Mouse (Mus musculus) limb, embryonic 15.5 days (tissue): ENCODE data around the gene Snapc4. TPM values are rescaled to one million over a fixed set of nuclear protein-coding genes. Genes with fewer than 3 reads are reported as not detected.

Experiments used
- ATAC-seq: fragments of 200-750 bp; cut with Nextera tagmentation; 2 replicates; pipeline ENCODE4 v1.8.0; 2017; ENCODE audit warnings: low read depth, moderate TSS enrichment; ENCODE audit not compliant: insufficient number of reproducible peaks, low FRiP score, low TSS enrichment
- H3K27ac ChIP-seq: fragments of 300-500 bp; sonication (generic); 2 replicates; pipeline ENCODE4 v1.5.1; 2015; ENCODE audit warnings: moderate library complexity, mild to moderate bottlenecking, inconsistent platforms
- H3K27me3 ChIP-seq: fragments of 300-500 bp; sonication (generic); 2 replicates; pipeline ENCODE4 v1.6.1; 2015; ENCODE audit warnings: inconsistent platforms
- H3K36me3 ChIP-seq: fragments of 300-500 bp; sonication (generic); 2 replicates; pipeline ENCODE4 v1.6.1; 2015; ENCODE audit warnings: inconsistent platforms
- H3K4me1 ChIP-seq: fragments of 300-500 bp; sonication (generic); 2 replicates; pipeline ENCODE4 v1.6.1; 2015; ENCODE audit warnings: inconsistent platforms
- H3K4me2 ChIP-seq: fragments of 300-500 bp; sonication (generic); 2 replicates; pipeline ENCODE4 v1.6.1; 2015; ENCODE audit warnings: mild to moderate bottlenecking, inconsistent platforms
- H3K4me3 ChIP-seq: fragments of 300-500 bp; sonication (generic); 2 replicates; pipeline ENCODE4 v1.5.1; 2015; ENCODE audit warnings: mild to moderate bottlenecking, inconsistent platforms
- H3K9ac ChIP-seq: fragments of 300-500 bp; sonication (generic); 2 replicates; pipeline ENCODE4 v1.6.1; 2015; ENCODE audit warnings: inconsistent platforms
- H3K9me3 ChIP-seq: fragments of 300-500 bp; sonication (generic); 2 replicates; pipeline ENCODE4 v1.6.1; 2016; ENCODE audit warnings: inconsistent platforms
- WGBS: fragments of 180-500 bp; shearing (Covaris S2); methylation state at CpG from one replicate; pipeline ENCODE4 v1.1.7; 2015; 5-methylcytosine and 5-hydroxymethylcytosine counted together
- polyA plus RNA-seq: library from polyadenylated mRNA; unstranded; fragments of >200 nt; fragmentation: Nextera tagmentation; extraction: Ambion mirVana; gene quantifications from 2 replicates; pipeline ENCODE4 v1.2.1, GENCODE M21; 2015

Gene Snapc4
- polyA plus RNA-seq, 1 experiment from 2014 or later, result 25.8 TPM

DNA sequence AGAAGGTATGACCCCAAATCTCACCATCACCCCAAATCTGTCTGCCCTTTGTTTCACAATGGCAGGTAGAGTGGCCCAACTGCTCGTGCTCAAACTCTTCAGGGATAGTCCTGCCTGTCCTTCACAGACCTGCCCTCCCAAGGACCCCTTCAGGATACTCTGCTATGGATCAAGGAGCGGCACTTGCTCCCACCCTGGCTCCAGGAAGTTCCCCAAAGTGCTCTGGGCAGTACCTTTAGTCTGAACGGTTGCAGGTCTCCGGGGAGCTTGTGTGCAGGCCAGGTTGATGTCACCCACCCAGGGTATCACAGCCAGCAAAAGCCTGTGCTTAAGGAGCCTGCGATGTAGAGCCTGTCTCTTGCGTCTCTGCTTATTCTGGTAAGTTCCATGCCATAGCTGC is 12.5 kb downstream of the Snapc4 start:
- H3K27me3 ChIP-seq, result no peaks in the 10 kb centered on the region
- no peak overlapping the region for H3K27ac ChIP-seq
- 88% methylated on average over 6 of the region's 6 CpGs for WGBS
- peaks cover 97% of the 10 kb centered on the region for H3K36me3 ChIP-seq
- H3K4me2 ChIP-seq, result no peak overlapping the region
- H3K9me3 ChIP-seq, result no peaks in the 10 kb centered on the region
- no peak for ATAC-seq
- peaks cover 12% of the 10 kb centered on the region for H3K4me1 ChIP-seq
- no peak overlapping the region for H3K4me3 ChIP-seq
- H3K9ac ChIP-seq, result no peak overlapping the region

GRCm38 (mm10) chr2:26364738-26365465 is 15.6 kb downstream of the Snapc4 start:
- Histone ChIP-seq H3K9me3 (no peaks in the 10 kb centered on the region), H3K4me2 (no peak overlapping the region), H3K27me3 (no peaks in the 10 kb centered on the region), H3K36me3 (peaks cover 79% of the 10 kb centered on the region), H3K27ac (peak overlapping the region; percentile 38), H3K4me3 (no peak overlapping the region), H3K9ac (no peak overlapping the region), H3K4me1 (peaks cover 12% of the 10 kb centered on the region)
- WGBS, result 63% methylated on average over 10 of the region's 10 CpGs
- ATAC-seq, result no peak

DNA sequence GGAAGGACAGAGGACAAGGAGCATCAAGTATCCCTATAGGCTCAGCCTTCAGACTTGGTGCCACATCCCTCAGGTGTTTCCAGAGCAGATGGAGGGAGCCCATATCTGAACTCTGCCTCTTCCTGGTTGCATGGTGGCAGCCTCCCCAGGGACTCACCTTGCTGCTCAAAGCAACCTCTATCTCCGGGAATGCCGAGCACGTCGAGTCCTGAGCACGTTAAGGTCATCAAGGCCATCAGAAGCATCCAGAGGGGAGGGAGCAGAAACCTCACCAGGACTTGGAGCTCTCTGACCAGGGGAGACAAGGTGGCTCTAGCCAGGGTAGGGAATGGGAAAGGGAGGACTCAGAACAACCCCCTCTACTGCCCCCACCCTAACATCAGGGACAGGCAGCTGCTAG is 17.0 kb downstream of the Snapc4 start:
- H3K36me3 ChIP-seq, result peaks cover 65% of the 10 kb centered on the region
- H3K4me2 ChIP-seq, result no peak overlapping the region
- H3K27me3 ChIP-seq, result no peaks in the 10 kb centered on the region
- no peak overlapping the region for H3K27ac ChIP-seq
- ATAC-seq, result no peak
- H3K9ac ChIP-seq, result no peak overlapping the region
- no peak overlapping the region for H3K4me3 ChIP-seq
- WGBS, result 81% methylated on average over 5 of the region's 5 CpGs
- no peaks in the 10 kb centered on the region for H3K9me3 ChIP-seq
- H3K4me1 ChIP-seq, result peaks cover 12% of the 10 kb centered on the region

- no peaks in the 10 kb centered on the region for H3K27me3 ChIP-seq
- H3K9ac ChIP-seq, result no peak overlapping the region
- peaks cover 60% of the 10 kb centered on the region for H3K36me3 ChIP-seq
- ATAC-seq, result no peak
- no peak overlapping the region for H3K4me2 ChIP-seq
- peaks cover 12% of the 10 kb centered on the region for H3K4me1 ChIP-seq
- WGBS, result 80% methylated on average over 5 of the region's 5 CpGs
- no peak overlapping the region for H3K4me3 ChIP-seq
- no peaks in the 10 kb centered on the region for H3K9me3 ChIP-seq
- H3K27ac ChIP-seq, result no peak overlapping the region
Observed at GRCm38 (mm10) chr2:26362991-26363390, 17.5 kb downstream of the Snapc4 start.

DNA sequence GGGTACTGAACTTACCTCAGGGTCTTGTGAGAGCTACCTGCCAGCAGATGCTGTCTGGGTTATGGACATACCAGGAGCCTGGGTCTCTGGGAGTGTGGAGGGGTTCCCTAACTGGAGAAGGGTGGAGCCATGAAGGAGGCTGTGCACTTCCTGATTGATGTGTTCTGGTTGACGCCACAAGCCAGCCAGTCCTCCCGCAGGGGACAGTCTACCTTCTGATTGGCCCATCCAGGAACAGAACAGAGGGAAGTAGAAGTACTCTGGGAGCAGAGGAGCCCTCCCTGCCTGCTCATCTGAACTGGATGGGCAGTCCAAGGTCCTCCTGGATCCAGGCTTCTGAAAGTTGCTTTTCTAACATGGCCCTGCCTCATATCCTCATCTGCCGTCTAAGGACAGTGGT is 19.7 kb downstream of the Snapc4 start, which contains the start of gene Card9:
Gene Card9 (minus strand): TSS at position 147 of the 400 bp plus-strand sequence.
- H3K36me3 ChIP-seq, result peaks cover 38% of the 10 kb centered on the region
- H3K4me1 ChIP-seq, result peaks cover 12% of the 10 kb centered on the region

GRCm38 (mm10) chr2:26359983-26360382 is 20.5 kb downstream of the Snapc4 start:
- 84% methylated on average over 6 of the region's 6 CpGs for WGBS
- peaks cover 7% of the 10 kb centered on the region for H3K4me1 ChIP-seq
- no peak for ATAC-seq

More for the DNA sequence above, 19.7 kb downstream of the Snapc4 start, which contains the start of gene Card9:
- Histone ChIP-seq H3K9me3 (no peaks in the 10 kb centered on the region), H3K4me3 (no peak within 1 kb of the TSS), H3K4me2 (no peak within 1 kb of the TSS), H3K27me3 (no peaks in the 10 kb centered on the region), H3K9ac (no peak within 1 kb of the TSS), H3K27ac (no peak within 1 kb of the TSS)
- ATAC-seq, result no peak
- 46% methylated on average over 3 of the region's 3 CpGs for WGBS

DNA sequence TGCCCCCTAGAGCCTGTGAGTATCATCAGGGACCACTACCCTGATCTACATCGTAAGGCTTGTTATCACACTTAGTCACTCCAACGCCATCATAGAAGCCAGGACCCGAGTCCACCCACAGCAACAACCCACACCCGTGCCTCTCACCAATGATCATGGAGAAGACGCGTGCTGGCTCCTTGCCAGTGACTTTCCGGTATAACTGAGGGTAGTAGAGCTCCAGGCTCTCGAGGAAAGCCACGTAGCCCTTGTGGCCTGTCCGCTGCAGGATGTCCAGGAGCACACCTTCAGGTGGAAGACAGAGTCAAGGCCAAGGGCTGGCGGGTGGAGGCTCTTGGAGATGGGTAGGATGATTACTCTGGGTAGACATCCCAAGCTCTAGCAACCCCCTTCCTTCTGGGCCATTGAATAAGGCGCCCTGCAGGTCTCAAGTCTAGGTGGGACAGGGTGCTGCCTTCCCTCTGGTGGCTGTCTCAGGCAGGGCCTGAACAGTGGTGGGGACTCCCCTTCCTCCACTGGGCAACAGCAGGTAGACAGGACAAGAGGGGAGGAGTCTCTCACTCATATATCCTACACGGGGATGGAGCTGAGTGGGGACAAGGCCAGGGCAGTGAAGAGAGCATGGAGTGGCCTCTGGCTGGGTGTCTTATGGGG is 21.7 kb downstream of the Snapc4 start:
- H3K36me3 ChIP-seq, result peaks cover 18% of the 10 kb centered on the region
- no peaks in the 10 kb centered on the region for H3K9me3 ChIP-seq
- ATAC-seq, result no peak
- no peak overlapping the region for H3K27ac ChIP-seq
- no peak overlapping the region for H3K4me3 ChIP-seq
- no peak overlapping the region for H3K4me2 ChIP-seq
- no peaks in the 10 kb centered on the region for H3K4me1 ChIP-seq
- no peaks in the 10 kb centered on the region for H3K27me3 ChIP-seq
- no peak overlapping the region for H3K9ac ChIP-seq
- 81% methylated on average over 13 of the region's 13 CpGs for WGBS

More at GRCm38 (mm10) chr2:26359983-26360382, 20.5 kb downstream of the Snapc4 start:
- Histone ChIP-seq H3K27ac (no peak overlapping the region), H3K4me3 (no peak overlapping the region), H3K4me2 (no peak overlapping the region), H3K36me3 (peaks cover 30% of the 10 kb centered on the region), H3K27me3 (no peaks in the 10 kb centered on the region), H3K9ac (no peak overlapping the region), H3K9me3 (no peaks in the 10 kb centered on the region)

GRCm38 (mm10) chr2:26357484-26357883 is 23.0 kb downstream of the Snapc4 start:
- no peak overlapping the region for H3K9ac ChIP-seq
- peaks cover 9% of the 10 kb centered on the region for H3K4me1 ChIP-seq
- 55% methylated on average over 15 of the region's 15 CpGs for WGBS
- peaks cover 5% of the 10 kb centered on the region; the same call in 1 of the 2 replicates for H3K36me3 ChIP-seq
- no peaks in the 10 kb centered on the region for H3K27me3 ChIP-seq
- H3K27ac ChIP-seq, result no peak overlapping the region
- ATAC-seq, result no peak
- no peaks in the 10 kb centered on the region for H3K9me3 ChIP-seq
- no peak overlapping the region for H3K4me2 ChIP-seq
- H3K4me3 ChIP-seq, result no peak overlapping the region

GRCm38 (mm10) chr2:26356678-26357077 is 23.8 kb downstream of the Snapc4 start:
- H3K36me3 ChIP-seq, result 0 out of 2 replicates have a peak, but pooled peaks cover 3% of the 10 kb centered on the region

DNA sequence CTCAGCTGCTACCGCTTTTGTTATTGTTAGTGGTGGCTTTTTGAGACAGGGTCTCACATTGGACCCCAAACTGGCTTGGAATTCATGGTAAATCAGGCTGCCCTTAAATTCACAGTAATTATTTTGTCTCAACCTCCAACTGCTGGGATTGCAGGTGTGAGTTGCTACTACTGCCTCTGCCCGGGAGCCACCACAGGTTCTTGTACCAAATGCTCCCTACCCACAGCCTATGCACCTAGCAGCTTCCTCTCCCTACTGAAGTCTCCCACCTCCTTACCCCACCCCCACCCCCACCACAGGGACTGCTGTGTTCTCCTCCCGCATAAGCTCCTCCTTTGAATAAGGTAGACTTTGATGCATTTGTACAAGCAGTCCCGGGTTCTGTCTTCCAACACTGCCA is 24.2 kb downstream of the Snapc4 start:
- no peak overlapping the region for H3K4me2 ChIP-seq
- peaks cover 13% of the 10 kb centered on the region for H3K4me1 ChIP-seq
- WGBS, result 72% methylated on average over 4 of the region's 4 CpGs
- H3K36me3 ChIP-seq, result 0 out of 2 replicates have a peak, but pooled peaks cover 3% of the 10 kb centered on the region
- H3K9me3 ChIP-seq, result no peaks in the 10 kb centered on the region
- no peak overlapping the region for H3K27ac ChIP-seq
- no peak overlapping the region for H3K4me3 ChIP-seq
- no peak for ATAC-seq
- H3K27me3 ChIP-seq, result no peaks in the 10 kb centered on the region
- H3K9ac ChIP-seq, result no peak overlapping the region

More at GRCm38 (mm10) chr2:26356678-26357077, 23.8 kb downstream of the Snapc4 start:
- no peak overlapping the region for H3K27ac ChIP-seq
- no peaks in the 10 kb centered on the region for H3K9me3 ChIP-seq
- peaks cover 12% of the 10 kb centered on the region for H3K4me1 ChIP-seq
- no peak overlapping the region for H3K9ac ChIP-seq
- H3K27me3 ChIP-seq, result no peaks in the 10 kb centered on the region
- ATAC-seq, result no peak
- WGBS, result 72% methylated on average over 7 of the region's 7 CpGs
- no peak overlapping the region for H3K4me3 ChIP-seq
- H3K4me2 ChIP-seq, result no peak overlapping the region

DNA sequence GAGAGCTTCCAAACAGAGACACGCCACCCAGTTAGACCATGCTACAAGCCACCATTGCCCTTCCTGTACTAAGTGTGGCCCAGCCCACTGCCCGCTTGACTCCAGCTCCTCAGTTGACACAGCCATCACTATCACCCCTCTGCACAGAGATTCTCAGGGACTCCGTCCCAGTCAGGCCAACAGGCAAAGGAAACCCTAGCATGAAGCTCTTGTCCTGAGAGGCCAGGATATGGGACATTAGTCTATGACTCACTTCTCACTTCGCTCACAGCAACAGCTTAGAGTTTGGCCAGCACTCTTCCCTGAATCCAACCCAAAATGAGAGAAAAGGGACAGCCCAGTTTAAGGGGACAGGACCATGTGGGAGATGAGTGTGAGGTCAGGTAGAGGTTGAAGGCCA is 26.1 kb downstream of the Snapc4 start:
- H3K4me3 ChIP-seq, result no peak overlapping the region
- H3K4me1 ChIP-seq, result peaks cover 25% of the 10 kb centered on the region
- peaks cover 11% of the 10 kb centered on the region for H3K36me3 ChIP-seq
- ATAC-seq, result no peak
- H3K9me3 ChIP-seq, result no peaks in the 10 kb centered on the region
- H3K9ac ChIP-seq, result no peak overlapping the region
- H3K4me2 ChIP-seq, result no peak overlapping the region
- 88% methylated on average over 4 of the region's 4 CpGs for WGBS
- H3K27ac ChIP-seq, result no peak overlapping the region
- H3K27me3 ChIP-seq, result no peaks in the 10 kb centered on the region
